In the genomic region with DNA sequence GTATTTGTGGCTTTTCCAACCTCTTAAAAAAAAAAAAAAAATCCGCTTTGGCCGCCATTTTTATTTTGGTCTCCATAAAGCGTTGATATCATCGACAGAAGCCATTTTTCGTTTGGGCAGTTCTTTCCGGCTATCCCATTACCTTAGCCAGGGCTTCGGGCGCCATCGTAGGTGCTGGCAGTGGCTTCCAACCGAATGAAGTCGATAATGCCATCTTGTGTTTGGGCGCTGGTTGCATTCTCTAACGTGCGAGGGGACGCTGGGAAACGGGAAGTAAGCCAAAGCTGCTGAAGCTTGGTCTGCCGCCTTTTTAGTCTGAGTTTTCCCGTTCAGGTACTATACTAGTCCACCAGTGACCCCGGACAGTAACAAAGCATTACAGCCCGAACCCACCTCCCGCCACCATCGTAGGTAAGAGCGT, we compare ENCODE assay signal across 8 mouse cellular contexts. TPM values are rescaled to one million over a fixed set of nuclear protein-coding genes. Genes with fewer than 3 reads are reported as not detected.
A peak's percentile ranks its signal among the peaks of the same experiment; 100 is the strongest.
DNase-seq lines count a peak whose midpoint lies in the region; ATAC-seq lines count a peak whose summit lies in the region.

No protein-coding gene starts in this region.

- peak; percentile 74 for ATAC-seq in inflammation-experienced regulatory T-cells, adult 6 months
- peak; percentile 81 for ATAC-seq in megakaryocyte-erythroid progenitor cell, adult 5-6 weeks (replicated peaks; ENCODE audit: low FRiP score, low TSS enrichment, poor library complexity, severe bottlenecking)

- intact Hi-C loops in gastrocnemius, postnatal 14 days (cut with DNase I; ENCODE audit: low total_unique reads): no loop called here
- intact Hi-C loops in left cerebral cortex, postnatal 10 days (cut with DNase I): no loop called here

- peak; percentile 96 to 99 for DNase-seq in adrenal gland, adult (ENCODE audit: inconsistent age in 2 of 2, low spot score in 1 of 2)
- peak; percentile 98 for DNase-seq in embryo, embryonic 10.5 days (ENCODE audit: low spot score)
- DNase-seq in gastrocnemius, postnatal 14 days: peak; percentile 93
- peak; percentile 95 to 99 for DNase-seq in left cerebral cortex, postnatal 10 days (ENCODE audit: extremely low spot score in 1 of 2, low spot score in 2 of 2)
- peak; percentile 96 for DNase-seq in right cerebral cortex, postnatal 25 days
- DNase-seq in urinary bladder, postnatal 4 days (ENCODE audit: low spot score in 2 of 2): peak; percentile 91 to 92

RNA-seq across cellular contexts. Expression of a gene that starts 0.8 kb away (rescaled TPM):
- 10 to 100 TPM; 13.3 to 15.9 TPM for total RNA-seq in gastrocnemius, postnatal 14 days (2021)
- polyA plus RNA-seq in inflammation-experienced regulatory T-cells, adult 6 months (2017; shearing (Covaris generic)): 10 to 100 TPM; 14.1 to 26.3 (median 18.6) TPM
- total RNA-seq in left cerebral cortex, postnatal 10 days (2021): 10 to 100 TPM; 11.2 to 18.2 TPM
- total RNA-seq in megakaryocyte-erythroid progenitor cell, adult 5-6 weeks (2014; fragmentation: Nextera tagmentation): 3.5 TPM in 1 of 2 replicates, not detected in the other
- 8.2 and 10.9 TPM in 2 replicates for total RNA-seq in megakaryocyte-erythroid progenitor cell, adult 5-6 weeks (2017)

RNA-seq across cellular contexts. Expression of a gene that starts 0.8 kb away (rescaled TPM):
- 10 to 100 TPM; 16.2 to 23.4 TPM for total RNA-seq in gastrocnemius, postnatal 14 days (2021)
- 10 to 100 TPM; 11.4 to 13.7 (median 11.5) TPM for polyA plus RNA-seq in inflammation-experienced regulatory T-cells, adult 6 months (2017; shearing (Covaris generic))
- total RNA-seq in left cerebral cortex, postnatal 10 days (2021): 10 to 100 TPM; 25.1 to 28.8 TPM
- total RNA-seq in megakaryocyte-erythroid progenitor cell, adult 5-6 weeks (2014; fragmentation: Nextera tagmentation): 11.2 and 21.7 TPM in 2 replicates
- total RNA-seq in megakaryocyte-erythroid progenitor cell, adult 5-6 weeks (2017): 12.5 and 16.4 TPM in 2 replicates

RNA-seq across cellular contexts. Expression of a gene that starts 0.9 kb away (rescaled TPM):
- total RNA-seq in gastrocnemius, postnatal 14 days (2021): 1 to 10 TPM; 2.4 to 2.7 TPM
- 1 to 10 TPM; 4.8 to 6.7 (median 6.1) TPM for polyA plus RNA-seq in inflammation-experienced regulatory T-cells, adult 6 months (2017; shearing (Covaris generic))
- total RNA-seq in left cerebral cortex, postnatal 10 days (2021): 10 to 100 TPM in 1 of 2 experiments, 1 to 10 TPM in 1; 9.6 to 10.4 TPM
- total RNA-seq in megakaryocyte-erythroid progenitor cell, adult 5-6 weeks (2014; fragmentation: Nextera tagmentation): 8.2 and 9.1 TPM in 2 replicates
- total RNA-seq in megakaryocyte-erythroid progenitor cell, adult 5-6 weeks (2017): 5.4 and 7.6 TPM in 2 replicates

RNA-seq across cellular contexts. Expression of a gene that starts 6.5 kb away (rescaled TPM):
- 10 to 100 TPM; 16.9 to 26.8 TPM for total RNA-seq in gastrocnemius, postnatal 14 days (2021)
- 10 to 100 TPM in 2 of 3 experiments, not detected in 1; 13.1 to 24.4 TPM for polyA plus RNA-seq in inflammation-experienced regulatory T-cells, adult 6 months (2017; shearing (Covaris generic))
- 10 to 100 TPM in 1 of 2 experiments, 1 to 10 TPM in 1; 9.6 to 25.8 TPM for total RNA-seq in left cerebral cortex, postnatal 10 days (2021)
- 20.4 TPM in 1 of 2 replicates, not detected in the other for total RNA-seq in megakaryocyte-erythroid progenitor cell, adult 5-6 weeks (2014; fragmentation: Nextera tagmentation)
- not detected in 2 replicates for total RNA-seq in megakaryocyte-erythroid progenitor cell, adult 5-6 weeks (2017)

Comparison
In these comparisons a context has a peak if more than half of its experiments do, and no peak if none do; other contexts are left out.
1. Peak in every context shown above with its lines: DNase-seq and ATAC-seq.